Mouse (Mus musculus): ENCODE results near the gene Pkp4.

GRCm38 (mm10) chr2:59202930-59203329 lies 42.3 kb downstream of the Pkp4 start:
- TF ChIP-seq CHD2 (IDR thresholded peaks at IDR 0.05; ENCODE audit: low read depth, low read length) (no peak), MAFK (IDR thresholded peaks at IDR 0.05; ENCODE audit: insufficient read depth, low read depth, low read length) (no peak), ZNF384 (IDR thresholded peaks at IDR 0.05; ENCODE audit: low read depth, low read length) (no peak)

Measured in ES-E14 (cell line).